Mouse (Mus musculus): ENCODE results near the gene Chst5. TPM values are rescaled to one million over a fixed set of nuclear protein-coding genes. Genes with fewer than 3 reads are reported as not detected.

Chst5 gene
- total RNA-seq, 2 experiments from 2014 or later: 0.73 to 0.87 TPM

- DNase-seq: no peak
Observed at GRCm38 (mm10) chr8:111929648-111930344, 19.5 kb upstream of the Chst5 start.

GRCm38 (mm10) chr8:111924976-111925375, 14.7 kb upstream of the Chst5 start:
- no peak for DNase-seq

GRCm38 (mm10) chr8:111923383-111923804, 13.1 kb upstream of the Chst5 start:
- peak in 1 of 2 experiments; percentile 41 for DNase-seq

GRCm38 (mm10) chr8:111920971-111921370, 10.7 kb upstream of the Chst5 start:
- no peak for DNase-seq

- no peak for DNase-seq
Observed at GRCm38 (mm10) chr8:111919663-111920062, 9.4 kb upstream of the Chst5 start.

- DNase-seq: peak; percentile 29 to 42
Observed at GRCm38 (mm10) chr8:111912860-111913432, 2.7 kb upstream of the Chst5 start.

GRCm38 (mm10) chr8:111911572-111911971, 1.3 kb upstream of the Chst5 start:
- peak in 1 of 2 experiments; percentile 9 for DNase-seq

- no peak for DNase-seq
Observed at GRCm38 (mm10) chr8:111905500-111906121, 4.6 kb downstream of the Chst5 start.

GRCm38 (mm10) chr8:111902080-111902479, 8.2 kb downstream of the Chst5 start:
- no peak for DNase-seq

GRCm38 (mm10) chr8:111898586-111898985, 11.7 kb downstream of the Chst5 start:
- DNase-seq: no peak

GRCm38 (mm10) chr8:111894955-111895354, 15.3 kb downstream of the Chst5 start:
- DNase-seq: no peak

GRCm38 (mm10) chr8:111892615-111893014, 17.6 kb downstream of the Chst5 start:
- DNase-seq: no peak

- no peak for DNase-seq
Observed at GRCm38 (mm10) chr8:111891983-111892382, 18.3 kb downstream of the Chst5 start.

- no peak for DNase-seq
Observed at GRCm38 (mm10) chr8:111890911-111891303, 19.3 kb downstream of the Chst5 start.

GRCm38 (mm10) chr8:111889931-111890910, 20.0 kb downstream of the Chst5 start:
- DNase-seq: no peak

- DNase-seq: no peak
Observed at GRCm38 (mm10) chr8:111888091-111888650, 22.1 kb downstream of the Chst5 start.

GRCm38 (mm10) chr8:111887479-111887878, 22.8 kb downstream of the Chst5 start:
- DNase-seq: no peak

- no peak for DNase-seq
Observed at GRCm38 (mm10) chr8:111883615-111884014, 26.6 kb downstream of the Chst5 start.

GRCm38 (mm10) chr8:111881591-111881990, 28.7 kb downstream of the Chst5 start:
- no peak for DNase-seq

- DNase-seq: no peak
Observed at GRCm38 (mm10) chr8:111877711-111878110, 32.5 kb downstream of the Chst5 start.

GRCm38 (mm10) chr8:111876355-111876948, 33.8 kb downstream of the Chst5 start, which contains the start of gene Tmem170:
Gene Tmem170 (minus strand): TSS chr8:111876750.
- peak; percentile 96 to 97 for DNase-seq

- no peak for DNase-seq
Observed at GRCm38 (mm10) chr8:111875758-111876157, 34.5 kb downstream of the Chst5 start.
